Mouse (Mus musculus): ENCODE measurements at regions not wholly inside any gene's neighbourhood (a gene's known extent, or its start where the extent isn't known, plus 50 kb on each side); places are given as distances from the start of the nearest gene placed in this dataset.
A peak's percentile ranks its signal among the peaks of the same experiment; 100 is the strongest.

GRCm38 (mm10) chr1:187413881-187414280 lies 194.7 kb upstream of the Esrrg start:
- no peak for DNase-seq

- no peak for DNase-seq
Observed at GRCm38 (mm10) chr1:187418186-187419140, 190.1 kb upstream of the Esrrg start.

- DNase-seq: peak; percentile 46 to 77
Observed at GRCm38 (mm10) chr1:187428536-187429215, 179.9 kb upstream of the Esrrg start.

GRCm38 (mm10) chr1:187433716-187434634 lies 174.6 kb upstream of the Esrrg start:
- DNase-seq: no peak

- peak; percentile 71 to 73 for DNase-seq
Observed at GRCm38 (mm10) chr1:187439170-187439914, 169.2 kb upstream of the Esrrg start.

GRCm38 (mm10) chr1:187441668-187442193 lies 166.9 kb upstream of the Esrrg start:
- DNase-seq: no peak

- DNase-seq: no peak
Observed at GRCm38 (mm10) chr1:187446511-187446910, 162.1 kb upstream of the Esrrg start.

GRCm38 (mm10) chr1:187448173-187448572 lies 160.4 kb upstream of the Esrrg start:
- DNase-seq: peak; percentile 67 to 80

- no peak for DNase-seq
Observed at GRCm38 (mm10) chr1:187450106-187450505, 158.5 kb upstream of the Esrrg start.

GRCm38 (mm10) chr1:187452189-187452588 lies 156.4 kb upstream of the Esrrg start:
- DNase-seq: peak in 1 of 2 experiments; percentile 53

GRCm38 (mm10) chr1:187454431-187454830 lies 154.2 kb upstream of the Esrrg start:
- DNase-seq: peak; percentile 42 to 69

GRCm38 (mm10) chr1:187484821-187485220 lies 123.8 kb upstream of the Esrrg start:
- no peak for DNase-seq

GRCm38 (mm10) chr1:187487948-187488690 lies 120.5 kb upstream of the Esrrg start:
- no peak for DNase-seq

- no peak for DNase-seq
Observed at GRCm38 (mm10) chr1:187489452-187489851, 119.1 kb upstream of the Esrrg start.

GRCm38 (mm10) chr1:187505368-187505767 lies 103.2 kb upstream of the Esrrg start:
- no peak for DNase-seq

GRCm38 (mm10) chr1:187507217-187507616 lies 101.4 kb upstream of the Esrrg start:
- no peak for DNase-seq

GRCm38 (mm10) chr1:187531349-187531922 lies 77.2 kb upstream of the Esrrg start:
- DNase-seq: peak; percentile 48 to 84

GRCm38 (mm10) chr1:187536263-187536662 lies 72.3 kb upstream of the Esrrg start:
- DNase-seq: no peak

- no peak for DNase-seq
Observed at GRCm38 (mm10) chr1:187556718-187557117, 51.9 kb upstream of the Esrrg start.

All from kidney, adult 8-10 months (tissue).